Mouse (Mus musculus) hindbrain, embryonic 16.5 days (tissue): ENCODE measurements at regions not wholly inside any gene's neighbourhood (a gene's known extent, or its start where the extent isn't known, plus 50 kb on each side); places are given as distances from the start of the nearest gene placed in this dataset.

Experiments
- ATAC-seq: fragments of 200-750 bp; cut with Nextera tagmentation; 2 replicates; pipeline ENCODE4 v1.8.0; 2017; ENCODE audit warnings: moderate TSS enrichment, moderate library complexity
- H3K27ac ChIP-seq: fragments of 300-500 bp; sonication (generic); 2 replicates; pipeline ENCODE4 v1.5.1; 2014; ENCODE audit warnings: low read depth, mild to moderate bottlenecking, control low read depth, low read length, moderate library complexity
- H3K27me3 ChIP-seq: fragments of 300-500 bp; sonication (generic); replicated peaks from 2 replicates; pipeline ENCODE4 v1.6.1; 2014; ENCODE audit warnings: low read length; ENCODE audit not compliant: control insufficient read depth, insufficient read depth
- H3K36me3 ChIP-seq: fragments of 300-500 bp; sonication (generic); 2 replicates; pipeline ENCODE4 v1.6.1; 2014; ENCODE audit warnings: mild to moderate bottlenecking, low read length, moderate library complexity, mixed read lengths; ENCODE audit not compliant: control insufficient read depth, insufficient read depth
- H3K4me1 ChIP-seq: fragments of 300-500 bp; sonication (generic); 2 replicates; pipeline ENCODE4 v1.6.1; 2014; ENCODE audit warnings: low read depth, low read length; ENCODE audit not compliant: control insufficient read depth, insufficient read depth
- H3K4me2 ChIP-seq: fragments of 300-500 bp; sonication (generic); 2 replicates; pipeline ENCODE4 v1.6.1; 2014; ENCODE audit warnings: mild to moderate bottlenecking, low read length, control low read depth, moderate library complexity
- H3K4me3 ChIP-seq: fragments of 300-500 bp; sonication (generic); 2 replicates; pipeline ENCODE4 v1.5.1; 2014; ENCODE audit warnings: mild to moderate bottlenecking, low read length, control low read depth, moderate library complexity
- H3K9ac ChIP-seq: fragments of 300-500 bp; sonication (generic); 2 replicates; pipeline ENCODE4 v1.6.1; 2014; ENCODE audit warnings: low read depth, mild to moderate bottlenecking, control low read depth, low read length, moderate library complexity
- H3K9me3 ChIP-seq: fragments of 300-500 bp; sonication (generic); 2 replicates; pipeline ENCODE4 v1.6.1; 2014; ENCODE audit warnings: mild to moderate bottlenecking, low read length, moderate library complexity; ENCODE audit not compliant: control insufficient read depth
- WGBS: fragments of 180-500 bp; shearing (Covaris S2); extraction: QIAGEN DNeasy Blood & Tissue Kit; methylation state at CpG from one replicate; pipeline ENCODE4 v1.1.7; 2014; 5-methylcytosine and 5-hydroxymethylcytosine counted together

DNA sequence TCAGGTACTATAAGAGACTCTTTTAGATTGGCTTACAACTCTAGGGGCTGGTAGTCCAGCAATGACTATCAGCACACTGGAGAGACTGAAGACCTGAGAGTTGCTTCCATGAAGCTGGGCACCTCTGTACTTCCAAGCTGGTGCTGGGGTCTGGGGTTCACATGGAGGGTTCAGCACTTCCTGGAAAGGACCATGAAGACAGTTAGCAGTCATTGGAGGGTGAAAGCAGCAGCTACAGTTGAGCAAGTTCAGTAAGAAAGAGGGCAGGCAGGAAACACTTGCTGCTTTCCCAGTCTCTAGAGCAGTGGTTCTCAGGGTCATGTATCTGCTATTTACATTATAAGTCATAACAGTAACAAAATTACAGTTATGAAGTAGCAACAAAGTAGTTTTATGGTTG, 384.3 kb upstream of the Satb1 start:
- Histone ChIP-seq H3K4me1 (no peaks in the 10 kb centered on the region), H3K4me3 (no peak overlapping the region), H3K4me2 (no peak overlapping the region), H3K27me3 (no peaks in the 10 kb centered on the region), H3K36me3 (no peaks in the 10 kb centered on the region), H3K9ac (no peak overlapping the region), H3K9me3 (no peaks in the 10 kb centered on the region), H3K27ac (no peak overlapping the region)
- no peak for ATAC-seq

GRCm38 (mm10) chr17:52212944-52213343, 379.9 kb upstream of the Satb1 start:
- H3K36me3 ChIP-seq, result no peaks in the 10 kb centered on the region
- H3K4me3 ChIP-seq, result no peak overlapping the region
- ATAC-seq, result no peak
- no peak overlapping the region for H3K4me2 ChIP-seq
- H3K27ac ChIP-seq, result no peak overlapping the region
- H3K4me1 ChIP-seq, result no peaks in the 10 kb centered on the region
- no peaks in the 10 kb centered on the region for H3K9me3 ChIP-seq
- 85% methylated on average over 2 of the region's 2 CpGs for WGBS
- H3K27me3 ChIP-seq, result no peaks in the 10 kb centered on the region
- H3K9ac ChIP-seq, result no peak overlapping the region

DNA sequence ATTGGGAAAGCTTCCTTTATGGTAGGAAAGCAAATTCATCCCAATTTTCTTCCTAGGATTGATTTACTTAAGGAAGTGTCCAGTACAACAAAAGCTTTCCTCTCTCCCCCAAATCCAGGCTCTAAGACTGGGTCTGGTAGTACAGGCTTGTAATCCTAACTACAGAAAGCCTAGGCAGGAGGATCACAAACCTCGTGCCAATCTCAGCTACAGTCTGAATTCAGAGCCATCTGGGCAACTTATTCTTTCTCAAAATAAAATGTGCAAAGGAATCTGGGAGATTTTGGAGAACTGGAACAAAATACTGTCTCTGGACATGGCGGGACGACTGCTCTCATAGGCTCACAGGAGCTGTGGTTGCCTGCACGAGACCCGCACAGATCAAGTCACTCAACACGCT, 377.4 kb upstream of the Satb1 start:
- Histone ChIP-seq H3K4me1 (no peaks in the 10 kb centered on the region), H3K9ac (no peak overlapping the region), H3K9me3 (no peaks in the 10 kb centered on the region), H3K4me3 (no peak overlapping the region), H3K4me2 (no peak overlapping the region), H3K27me3 (no peaks in the 10 kb centered on the region), H3K36me3 (no peaks in the 10 kb centered on the region), H3K27ac (no peak overlapping the region)
- WGBS, result 95% methylated on average over 6 of the region's 6 CpGs
- ATAC-seq, result no peak

DNA sequence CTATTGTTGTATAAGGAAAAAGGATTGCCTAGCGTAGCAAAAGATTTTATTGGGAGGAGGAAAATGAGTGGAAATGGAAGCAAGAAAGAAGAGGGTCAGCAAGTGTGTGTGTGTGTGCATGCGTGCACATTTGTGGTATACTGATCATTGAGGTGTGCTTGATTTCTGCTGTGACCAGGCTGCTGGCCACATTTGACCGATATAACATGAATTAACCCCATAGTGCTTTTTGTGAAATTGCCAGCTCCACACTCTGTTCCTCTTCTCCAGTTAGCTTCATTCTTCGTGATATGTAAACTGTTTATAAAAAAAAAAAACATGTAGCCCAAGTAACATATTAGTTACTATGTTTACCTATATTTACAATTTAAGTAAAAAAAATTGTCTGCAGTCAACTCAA, 364.6 kb upstream of the Satb1 start:
- Histone ChIP-seq H3K27me3 (no peaks in the 10 kb centered on the region), H3K4me3 (no peak overlapping the region), H3K4me1 (no peaks in the 10 kb centered on the region), H3K9ac (no peak overlapping the region), H3K9me3 (no peaks in the 10 kb centered on the region), H3K27ac (no peak overlapping the region), H3K4me2 (no peak overlapping the region), H3K36me3 (no peaks in the 10 kb centered on the region)
- no peak for ATAC-seq
- WGBS, result 92% methylated on average over 4 of the region's 4 CpGs

DNA sequence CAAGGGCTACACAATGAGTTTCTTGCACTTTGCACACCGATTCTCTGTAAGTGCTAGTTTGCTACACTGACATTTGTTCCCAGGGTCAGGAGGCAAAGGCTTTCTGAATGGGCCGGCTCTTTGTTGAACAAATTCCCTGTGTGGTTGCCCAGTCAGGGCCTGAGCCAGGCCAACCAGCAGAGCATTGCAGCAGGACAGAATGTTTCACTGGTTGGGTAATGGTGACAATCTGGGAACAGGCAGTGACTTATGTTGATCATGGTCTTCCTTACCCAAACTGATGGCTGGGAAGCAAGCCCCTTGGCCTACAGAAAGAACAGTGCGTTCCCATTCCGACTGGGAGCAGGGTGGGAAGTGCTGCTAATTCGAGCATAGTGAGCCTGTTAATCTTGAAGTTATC, 363.7 kb upstream of the Satb1 start:
- no peaks in the 10 kb centered on the region for H3K27me3 ChIP-seq
- H3K4me3 ChIP-seq, result no peak overlapping the region
- no peak overlapping the region for H3K9ac ChIP-seq
- ATAC-seq, result no peak
- H3K27ac ChIP-seq, result no peak overlapping the region
- no peak overlapping the region for H3K4me2 ChIP-seq
- no peaks in the 10 kb centered on the region for H3K4me1 ChIP-seq
- 82% methylated on average over 5 of the region's 5 CpGs for WGBS
- H3K9me3 ChIP-seq, result no peaks in the 10 kb centered on the region
- no peaks in the 10 kb centered on the region for H3K36me3 ChIP-seq

DNA sequence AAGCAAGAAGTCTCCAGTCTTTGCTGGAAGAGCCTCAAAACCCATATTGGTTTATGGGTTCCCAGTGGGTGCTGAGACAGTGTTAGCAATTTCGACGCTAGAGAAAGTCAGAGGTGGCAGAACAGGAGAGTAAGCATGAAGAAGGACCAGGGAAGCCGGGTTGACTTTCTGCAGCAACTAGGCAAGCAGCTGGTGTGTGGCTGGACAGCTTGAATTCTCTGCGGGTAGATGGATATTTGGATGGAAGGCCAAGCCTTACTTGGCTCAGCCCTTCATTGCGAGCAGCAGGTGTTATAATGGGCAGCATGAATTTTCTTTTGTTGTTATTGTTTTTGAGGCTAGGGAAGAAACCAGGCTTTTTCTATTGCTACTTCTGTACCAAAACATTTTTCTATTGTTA, 362.7 kb upstream of the Satb1 start:
- no peak for ATAC-seq
- H3K4me1 ChIP-seq, result no peaks in the 10 kb centered on the region
- H3K36me3 ChIP-seq, result no peaks in the 10 kb centered on the region
- 82% methylated on average over 5 of the region's 5 CpGs for WGBS
- no peaks in the 10 kb centered on the region for H3K9me3 ChIP-seq
- no peak overlapping the region for H3K4me3 ChIP-seq
- H3K27me3 ChIP-seq, result no peaks in the 10 kb centered on the region
- H3K9ac ChIP-seq, result no peak overlapping the region
- H3K4me2 ChIP-seq, result no peak overlapping the region
- no peak overlapping the region for H3K27ac ChIP-seq

DNA sequence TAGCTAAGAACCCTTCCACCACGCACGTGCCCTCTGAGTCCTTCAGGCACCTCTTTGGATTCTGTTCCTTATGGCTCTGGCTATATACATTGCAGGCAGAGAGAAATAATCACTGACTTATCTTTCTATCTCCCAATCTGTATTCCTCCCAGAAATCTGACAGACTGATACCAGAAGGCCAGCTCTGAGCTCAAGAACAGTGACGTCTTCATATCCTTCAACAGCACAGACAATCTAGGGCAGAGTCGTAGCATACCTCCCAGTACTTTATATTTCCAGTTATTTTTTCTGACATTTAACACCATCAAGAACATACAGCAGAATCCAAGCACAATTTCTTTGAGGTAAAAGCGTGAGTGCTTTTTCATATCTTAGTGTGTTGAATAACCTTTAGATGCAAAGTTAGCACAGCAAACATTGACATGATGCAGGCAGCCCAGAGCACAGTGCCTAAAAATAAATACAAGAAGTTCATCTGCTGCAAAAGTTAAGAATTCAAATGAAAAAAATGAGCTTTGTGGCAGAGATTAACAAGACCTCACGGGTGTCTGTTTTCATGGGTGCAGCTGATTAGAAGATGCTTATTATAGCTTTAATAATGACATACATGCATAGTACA, 358.1 kb upstream of the Satb1 start:
- H3K4me3 ChIP-seq, result no peak overlapping the region

GRCm38 (mm10) chr17:52182706-52183105, 349.6 kb upstream of the Satb1 start:
- H3K9ac ChIP-seq, result no peak overlapping the region
- no peak for ATAC-seq
- H3K4me2 ChIP-seq, result no peak overlapping the region
- 37% methylated on average over 3 of the region's 3 CpGs for WGBS
- no peaks in the 10 kb centered on the region for H3K36me3 ChIP-seq
- H3K27me3 ChIP-seq, result no peaks in the 10 kb centered on the region
- no peak overlapping the region for H3K4me3 ChIP-seq
- H3K27ac ChIP-seq, result no peak overlapping the region
- H3K4me1 ChIP-seq, result no peaks in the 10 kb centered on the region
- 0 out of 2 replicates have a peak, but pooled peaks cover 5% of the 10 kb centered on the region for H3K9me3 ChIP-seq

More for the DNA sequence above, 358.1 kb upstream of the Satb1 start:
- H3K27me3 ChIP-seq, result no peaks in the 10 kb centered on the region
- no peak overlapping the region for H3K4me2 ChIP-seq
- H3K36me3 ChIP-seq, result no peaks in the 10 kb centered on the region
- H3K4me1 ChIP-seq, result no peaks in the 10 kb centered on the region
- H3K27ac ChIP-seq, result no peak overlapping the region
- no peak overlapping the region for H3K9ac ChIP-seq
- ATAC-seq, result no peak
- 88% methylated on average over 6 of the region's 6 CpGs for WGBS
- H3K9me3 ChIP-seq, result no peaks in the 10 kb centered on the region

DNA sequence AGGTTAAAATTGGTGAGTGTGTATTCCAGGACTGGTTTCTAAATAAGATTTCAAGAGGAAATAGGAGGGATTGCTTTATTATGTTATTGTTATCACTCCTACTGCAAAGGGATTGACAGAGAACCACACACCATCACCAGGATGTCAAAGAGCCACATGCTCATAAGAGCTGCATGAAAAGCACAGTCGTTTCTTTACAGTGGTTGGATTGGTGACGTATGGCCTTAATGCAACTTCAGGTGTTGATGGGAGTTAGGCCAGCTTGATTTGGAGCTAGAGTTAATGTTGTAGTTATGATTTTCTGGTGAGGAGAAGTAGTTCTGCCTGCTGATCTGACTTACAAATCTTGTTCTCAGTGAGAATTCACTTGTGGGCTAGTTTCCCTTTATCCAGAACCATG, 344.9 kb upstream of the Satb1 start:
- 0 out of 2 replicates have a peak, but pooled peaks cover 5% of the 10 kb centered on the region for H3K9me3 ChIP-seq
- H3K27me3 ChIP-seq, result no peaks in the 10 kb centered on the region
- H3K4me2 ChIP-seq, result no peak overlapping the region
- H3K4me1 ChIP-seq, result no peaks in the 10 kb centered on the region
- H3K27ac ChIP-seq, result no peak overlapping the region
- no peak overlapping the region for H3K9ac ChIP-seq
- ATAC-seq, result no peak
- no peak overlapping the region for H3K4me3 ChIP-seq
- H3K36me3 ChIP-seq, result no peaks in the 10 kb centered on the region
- WGBS, result 86% methylated on average over 2 of the region's 2 CpGs
